Mouse (Mus musculus): ENCODE results near the gene Pptc7. TPM values are rescaled to one million over a fixed set of nuclear protein-coding genes. Genes with fewer than 3 reads are reported as not detected.

Gene Pptc7
- 28.4 TPM for polyA plus RNA-seq (2015; fragmentation: Illumina TruSeq; extraction: RNeasy Lipid Tissue Mini Kit (QIAGEN cat#74804); ENCODE audit: insufficient read depth, low replicate concordance)

DNA sequence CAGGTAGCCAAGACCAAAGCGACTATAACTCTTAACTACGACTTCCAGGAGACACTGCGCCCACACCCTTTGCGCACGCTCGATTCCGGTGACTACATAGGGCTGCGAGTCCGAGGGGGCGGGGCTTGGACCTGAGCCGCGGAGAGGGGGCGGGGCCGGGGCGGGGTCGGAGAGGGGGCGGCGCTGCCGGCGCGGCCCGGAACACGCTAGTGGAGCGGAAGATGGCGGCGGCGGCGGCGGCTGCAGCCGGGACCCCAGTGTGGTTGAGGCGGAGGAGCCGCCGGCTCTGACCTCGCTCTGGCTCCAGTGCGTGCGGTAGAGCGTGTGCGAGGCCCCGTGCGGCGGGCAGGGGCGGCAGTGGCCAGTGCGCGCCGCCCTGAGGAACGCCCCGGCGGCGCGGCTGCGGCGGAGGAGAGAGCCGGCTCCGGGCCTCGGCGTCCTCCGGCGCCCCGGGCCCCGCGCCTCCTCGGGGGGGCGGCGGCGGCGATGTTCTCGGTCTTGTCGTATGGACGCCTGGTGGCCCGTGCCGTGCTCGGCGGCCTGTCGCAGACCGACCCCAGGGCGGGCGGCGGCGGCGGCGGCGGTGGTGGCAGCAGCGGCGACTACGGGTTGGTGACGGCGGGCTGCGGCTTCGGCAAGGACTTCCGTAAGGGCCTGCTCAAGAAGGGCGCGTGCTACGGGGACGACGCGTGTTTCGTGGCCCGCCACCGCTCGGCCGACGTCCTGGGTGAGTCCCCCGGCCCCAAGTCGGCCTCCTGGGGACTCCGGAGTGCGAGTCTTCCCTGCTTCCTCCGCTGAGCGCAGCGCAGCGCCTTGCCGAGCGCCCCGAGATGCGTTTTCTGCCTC lies at the start of gene Pptc7:
TSS of gene Pptc7 (plus strand) at position 183 of the 846 bp plus-strand sequence.

DNA sequence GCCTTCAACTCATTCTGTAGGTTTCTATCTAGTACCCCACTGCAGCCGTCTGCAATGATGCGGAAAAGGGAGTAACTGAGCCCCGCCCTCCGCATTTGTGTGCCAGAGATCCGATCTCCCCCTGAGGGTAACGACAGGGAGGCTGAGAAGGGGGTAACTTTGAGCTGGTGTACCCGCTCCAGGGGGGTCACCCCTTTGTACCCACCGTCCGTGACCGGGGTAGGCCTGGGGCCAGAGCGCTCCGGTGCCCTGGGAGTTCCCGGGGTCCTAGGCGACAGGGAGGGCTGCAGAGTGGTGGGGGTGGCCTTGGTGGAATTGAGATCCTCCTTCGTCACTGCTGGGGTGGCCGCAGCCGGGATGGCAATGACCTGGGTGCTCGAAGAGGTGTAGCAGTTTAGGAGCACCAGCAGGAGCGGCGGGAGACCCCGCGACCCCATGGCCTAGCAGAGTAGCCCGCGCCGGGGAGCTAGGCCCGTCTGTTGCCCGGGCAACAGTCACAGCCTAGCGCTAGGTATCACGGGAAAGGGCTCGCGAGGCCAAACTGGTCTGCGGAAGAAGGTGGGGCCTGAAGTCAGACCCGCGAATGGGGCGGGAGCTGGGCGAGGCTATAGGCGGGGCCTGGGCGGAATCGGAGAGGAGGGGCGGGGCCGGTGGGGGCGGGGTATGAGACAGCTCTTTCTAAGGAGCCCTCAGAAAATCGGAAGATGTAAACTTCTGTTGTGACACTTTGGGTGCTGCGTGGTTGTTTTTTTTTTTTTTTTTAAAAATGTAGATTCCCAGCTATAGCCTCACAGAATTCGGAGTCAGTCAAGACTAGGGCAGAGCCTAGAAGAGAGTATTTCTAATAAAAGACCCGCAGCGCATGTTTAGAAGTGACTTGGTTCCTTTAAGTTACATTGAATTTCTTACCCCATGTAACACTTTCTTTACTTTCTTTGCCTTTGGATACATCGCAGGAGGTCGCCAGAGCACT lies 19.9 kb upstream of the Pptc7 start, which contains the start of gene Tctn1:
TSS of gene Tctn1 (minus strand) at position 528 of the 973 bp plus-strand sequence.

DNA sequence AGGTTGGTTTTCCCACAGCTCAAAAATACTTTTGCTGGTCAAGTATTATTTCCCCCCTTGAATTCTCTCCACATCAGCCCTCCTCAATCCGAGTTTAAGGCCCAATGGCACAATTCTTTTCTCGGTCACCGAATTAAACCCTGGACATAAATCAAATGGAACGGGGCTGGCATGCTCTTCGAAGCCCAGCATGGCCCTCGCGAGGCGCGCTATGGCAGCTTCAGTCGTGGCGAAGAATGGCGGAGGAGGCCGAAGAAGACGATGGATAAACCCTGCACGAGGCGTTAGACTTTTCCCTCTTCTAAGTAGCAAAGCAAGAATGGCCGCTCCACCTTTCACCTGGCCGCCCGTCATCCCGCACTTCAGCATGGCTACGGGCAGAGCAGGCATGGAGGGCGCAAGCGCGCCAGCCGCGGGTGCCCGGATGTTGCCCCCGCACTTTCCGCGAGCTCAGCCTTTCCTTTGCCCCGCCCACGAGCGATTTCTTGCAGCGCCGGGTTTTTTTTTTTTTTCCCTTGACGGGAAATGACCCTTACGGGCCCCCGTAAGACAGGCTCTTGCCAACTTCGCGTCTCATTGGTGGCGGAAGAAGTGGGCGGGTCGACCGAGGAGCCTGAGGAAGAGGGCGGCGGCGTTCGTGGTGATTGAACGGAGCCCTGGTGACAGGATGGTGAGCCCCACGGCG lies 69.8 kb downstream of the Pptc7 start, which contains the start of the genes Rad9b and Vps29:
TSS of gene Rad9b (minus strand) at position 427 of the 685 bp plus-strand sequence.
TSS of gene Vps29 (plus strand) at position 563 of the 685 bp plus-strand sequence.

DNA sequence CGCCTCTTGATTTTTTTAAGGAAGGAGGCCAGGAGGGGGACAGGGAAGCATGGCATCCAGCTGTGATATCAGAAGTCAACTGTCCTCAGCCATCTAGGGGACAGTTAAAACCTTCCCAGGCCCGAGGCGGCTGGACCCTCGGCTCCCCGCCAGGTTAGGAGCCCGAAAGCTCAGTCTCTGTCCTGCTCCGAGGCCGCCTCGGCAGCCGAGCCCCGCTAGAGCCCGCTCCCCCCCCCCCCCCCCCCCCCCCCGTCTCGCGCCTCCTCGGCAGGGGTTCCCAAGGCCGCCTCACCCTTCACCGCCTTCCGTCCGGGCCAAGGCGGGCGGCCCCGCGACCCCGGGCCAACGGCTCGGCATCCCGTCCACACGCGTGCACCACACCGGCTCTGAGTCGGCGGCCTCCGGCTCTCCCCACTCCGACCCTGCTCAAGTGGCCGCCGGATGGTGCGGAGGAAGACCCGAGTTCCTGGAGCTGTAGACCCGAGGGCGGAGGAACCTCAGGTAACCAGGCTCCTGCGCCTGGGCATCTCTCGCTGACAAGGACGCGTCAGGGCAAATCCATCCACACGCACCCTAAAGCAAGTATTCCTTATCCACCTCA lies 87.5 kb downstream of the Pptc7 start, which contains the start of gene Gpn3:
TSS of gene Gpn3 (plus strand) at position 286 of the 601 bp plus-strand sequence.

DNA sequence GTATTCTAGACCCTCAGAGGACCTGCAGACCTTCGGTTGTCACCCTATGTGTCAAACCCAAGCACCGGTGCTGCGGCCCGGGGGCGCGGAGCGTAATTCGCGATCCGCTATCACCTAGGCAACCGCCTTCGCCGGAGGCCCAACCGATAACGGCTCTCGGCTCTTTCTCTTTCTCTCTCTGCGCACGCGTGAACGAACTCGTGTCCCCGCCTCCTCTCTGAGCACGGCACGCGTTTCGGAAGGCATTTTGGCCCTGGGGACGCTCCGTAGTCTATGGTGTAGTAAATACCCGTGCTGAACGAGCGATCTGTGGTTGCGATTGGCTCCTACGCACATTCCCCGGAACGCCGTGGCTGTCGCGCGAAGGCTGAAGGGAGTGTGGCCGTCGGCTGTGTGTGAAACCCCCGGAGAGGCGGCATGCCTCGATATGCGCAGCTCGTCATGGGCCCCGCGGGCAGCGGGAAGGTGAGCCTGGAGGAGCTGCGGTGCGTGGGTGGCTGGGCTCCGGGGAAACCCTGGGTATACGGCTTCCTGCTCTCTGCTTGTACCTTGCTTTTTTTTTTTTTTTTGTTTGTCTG lies 88.1 kb downstream of the Pptc7 start, which contains the start of gene Fam216a:
TSS of gene Fam216a (minus strand) at position 173 of the 578 bp plus-strand sequence.

Other genes with a start within 250 kb of the Pptc7 start
- 0.69 TPM for gene Cux2, start 234.3 kb upstream of the Pptc7 start, polyA plus RNA-seq (2015; fragmentation: Illumina TruSeq; extraction: RNeasy Lipid Tissue Mini Kit (QIAGEN cat#74804); ENCODE audit: insufficient read depth, low replicate concordance)
- gene Myl2, start 183.4 kb upstream of the Pptc7 start, polyA plus RNA-seq (2015; fragmentation: Illumina TruSeq; extraction: RNeasy Lipid Tissue Mini Kit (QIAGEN cat#74804); ENCODE audit: insufficient read depth, low replicate concordance): not detected
- not detected for gene Ccdc63, start 143.5 kb upstream of the Pptc7 start, polyA plus RNA-seq (2015; fragmentation: Illumina TruSeq; extraction: RNeasy Lipid Tissue Mini Kit (QIAGEN cat#74804); ENCODE audit: insufficient read depth, low replicate concordance)
- gene Ppp1cc, start 126.1 kb upstream of the Pptc7 start, polyA plus RNA-seq (2015; fragmentation: Illumina TruSeq; extraction: RNeasy Lipid Tissue Mini Kit (QIAGEN cat#74804); ENCODE audit: insufficient read depth, low replicate concordance): 414 TPM
- 148 TPM for gene Hvcn1, start 77.6 kb upstream of the Pptc7 start, polyA plus RNA-seq (2015; fragmentation: Illumina TruSeq; extraction: RNeasy Lipid Tissue Mini Kit (QIAGEN cat#74804); ENCODE audit: insufficient read depth, low replicate concordance)
- gene Tctn1, start 19.9 kb upstream of the Pptc7 start, polyA plus RNA-seq (2015; fragmentation: Illumina TruSeq; extraction: RNeasy Lipid Tissue Mini Kit (QIAGEN cat#74804); ENCODE audit: insufficient read depth, low replicate concordance): 8.1 TPM
- 18.2 TPM for gene Rad9b, start 69.9 kb downstream of the Pptc7 start, polyA plus RNA-seq (2015; fragmentation: Illumina TruSeq; extraction: RNeasy Lipid Tissue Mini Kit (QIAGEN cat#74804); ENCODE audit: insufficient read depth, low replicate concordance)
- gene Vps29, start 70.0 kb downstream of the Pptc7 start, polyA plus RNA-seq (2015; fragmentation: Illumina TruSeq; extraction: RNeasy Lipid Tissue Mini Kit (QIAGEN cat#74804); ENCODE audit: insufficient read depth, low replicate concordance): 105 TPM
- gene Gpn3, start 87.5 kb downstream of the Pptc7 start, polyA plus RNA-seq (2015; fragmentation: Illumina TruSeq; extraction: RNeasy Lipid Tissue Mini Kit (QIAGEN cat#74804); ENCODE audit: insufficient read depth, low replicate concordance): 20.2 TPM
- 9.8 TPM for gene Fam216a, start 88.0 kb downstream of the Pptc7 start, polyA plus RNA-seq (2015; fragmentation: Illumina TruSeq; extraction: RNeasy Lipid Tissue Mini Kit (QIAGEN cat#74804); ENCODE audit: insufficient read depth, low replicate concordance)
- gene Arpc3, start 107.5 kb downstream of the Pptc7 start, polyA plus RNA-seq (2015; fragmentation: Illumina TruSeq; extraction: RNeasy Lipid Tissue Mini Kit (QIAGEN cat#74804); ENCODE audit: insufficient read depth, low replicate concordance): 404 TPM
- 22.6 TPM for gene Anapc7, start 137.3 kb downstream of the Pptc7 start, polyA plus RNA-seq (2015; fragmentation: Illumina TruSeq; extraction: RNeasy Lipid Tissue Mini Kit (QIAGEN cat#74804); ENCODE audit: insufficient read depth, low replicate concordance)
- 86.7 TPM for gene Atp2a2, start 217.9 kb downstream of the Pptc7 start, polyA plus RNA-seq (2015; fragmentation: Illumina TruSeq; extraction: RNeasy Lipid Tissue Mini Kit (QIAGEN cat#74804); ENCODE audit: insufficient read depth, low replicate concordance)

All from spleen, adult 10 weeks (tissue).